Mouse (Mus musculus): ENCODE data around the gene Hoxb6.

DNA sequence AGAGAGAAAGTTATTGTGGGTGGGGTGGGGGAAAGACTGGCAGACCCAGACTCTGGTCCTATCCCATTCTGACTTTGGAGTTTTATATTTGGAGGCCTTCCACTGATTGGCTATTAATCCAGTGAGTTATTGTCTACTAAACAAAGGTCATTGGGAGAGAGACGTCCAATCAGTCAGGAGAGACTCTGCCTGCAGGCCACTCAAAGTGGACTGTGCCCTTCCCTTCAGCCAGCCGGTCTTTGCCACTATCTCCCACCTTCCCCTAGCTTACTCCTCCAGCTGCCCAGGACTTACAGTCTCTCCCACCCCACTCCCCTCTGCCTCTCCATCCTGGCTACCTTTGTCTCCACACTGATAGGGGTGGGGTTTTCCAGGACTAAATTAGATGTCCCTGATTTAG, 44.3 kb downstream of the Hoxb6 start:
- no peak for TF ChIP-seq POLR2A (IDR thresholded peaks at IDR 0.05; ENCODE audit: extremely low read depth, insufficient read depth, low read length)
- TF ChIP-seq CTCF (IDR thresholded peaks at IDR 0.05; ENCODE audit: low read depth, low read length) = no peak

Data from liver, adult 2 months (tissue).